Mouse (Mus musculus) embryonic facial prominence, embryonic 11.5 days (tissue): ENCODE measurements around the gene Arhgef11. TPM values are rescaled to one million over a fixed set of nuclear protein-coding genes. Genes with fewer than 3 reads are reported as not detected.

Experiments used
- ATAC-seq: fragments of 200-750 bp; cut with Nextera tagmentation; replicated peaks from 2 replicates; pipeline ENCODE4 v1.8.0; 2017; ENCODE audit warnings: low read depth; ENCODE audit not compliant: insufficient number of reproducible peaks, low FRiP score, low TSS enrichment
- DNase-seq: peaks from one replicate; pipeline ENCODE4 v3.0.0-alpha.2; 2015; ENCODE audit warnings: low spot score
- H3K27ac ChIP-seq: fragments of 300-500 bp; sonication (generic); replicated peaks from 2 replicates; pipeline ENCODE4 v1.5.1; 2014; ENCODE audit warnings: mild to moderate bottlenecking, low read depth, low read length, control low read depth
- H3K27me3 ChIP-seq: fragments of 300-500 bp; sonication (generic); 2 replicates; pipeline ENCODE4 v1.6.1; 2014; ENCODE audit warnings: mild to moderate bottlenecking, low read length, moderate library complexity, mixed read lengths; ENCODE audit not compliant: control insufficient read depth, insufficient read depth
- H3K36me3 ChIP-seq: fragments of 300-500 bp; sonication (generic); replicated peaks from 2 replicates; pipeline ENCODE4 v1.6.1; 2014; ENCODE audit warnings: low read depth, mild to moderate bottlenecking, low read length, moderate library complexity, mixed read lengths; ENCODE audit not compliant: control insufficient read depth, insufficient read depth
- H3K4me1 ChIP-seq: fragments of 300-500 bp; sonication (generic); 2 replicates; pipeline ENCODE4 v1.6.1; 2014; ENCODE audit warnings: low read length, mixed read lengths; ENCODE audit not compliant: control insufficient read depth, insufficient read depth
- H3K4me2 ChIP-seq: fragments of 300-500 bp; sonication (generic); 2 replicates; pipeline ENCODE4 v1.6.1; 2014; ENCODE audit warnings: low read depth, mild to moderate bottlenecking, control low read depth, low read length, moderate library complexity
- H3K4me3 ChIP-seq: fragments of 300-500 bp; sonication (generic); 2 replicates; pipeline ENCODE4 v1.5.1; 2014; ENCODE audit warnings: low read depth, low read length, control low read depth
- H3K9ac ChIP-seq: fragments of 300-500 bp; sonication (generic); replicated peaks from 2 replicates; pipeline ENCODE4 v1.6.1; 2014; ENCODE audit warnings: mild to moderate bottlenecking, control low read depth, low read length
- H3K9me3 ChIP-seq: fragments of 300-500 bp; sonication (generic); replicated peaks from 2 replicates; pipeline ENCODE4 v1.6.1; 2016; ENCODE audit warnings: mild to moderate bottlenecking, low read length, inconsistent platforms, mixed read lengths; ENCODE audit not compliant: control insufficient read depth
- WGBS: fragments of 180-500 bp; shearing (Covaris S2); extraction: QIAGEN DNeasy Blood & Tissue Kit; methylation state at CpG from one replicate; pipeline ENCODE4 v1.1.7; 2014; 5-methylcytosine and 5-hydroxymethylcytosine counted together
- polyA plus RNA-seq: library from polyadenylated mRNA; unstranded; fragments of >200 nt; fragmentation: Nextera tagmentation; extraction: Ambion mirVana; gene quantifications from 2 replicates; pipeline ENCODE4 v1.2.1, GENCODE M21; 2014

Gene Arhgef11
- polyA plus RNA-seq, 1 experiment from 2014 or later = 11.7 TPM

DNA sequence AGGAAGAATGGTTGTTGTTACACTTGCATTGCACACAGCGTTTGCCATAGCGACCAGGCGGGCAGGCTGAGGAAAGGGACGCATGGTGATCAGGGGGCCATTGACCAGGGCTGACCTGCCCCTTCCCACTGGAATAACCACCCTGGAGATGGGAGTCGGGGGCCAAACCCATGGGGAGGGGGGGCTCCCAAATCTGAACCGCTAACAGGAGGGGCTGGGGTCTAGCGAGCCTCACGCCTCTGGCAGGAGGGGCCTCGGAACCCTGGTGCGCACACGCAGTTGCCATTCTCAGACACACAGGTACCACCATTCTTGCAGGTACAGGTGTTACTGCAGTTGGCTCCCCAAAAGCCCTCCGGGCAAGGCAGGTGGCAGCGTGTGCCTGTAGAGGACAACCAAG lies 136.5 kb downstream of the Arhgef11 start:
- H3K4me3 ChIP-seq = no peak overlapping the region
- no peak for DNase-seq
- ATAC-seq = no peak
- no peaks in the 10 kb centered on the region for H3K4me1 ChIP-seq
- no peak overlapping the region for H3K9ac ChIP-seq
- no peaks in the 10 kb centered on the region for H3K9me3 ChIP-seq
- no peaks in the 10 kb centered on the region for H3K36me3 ChIP-seq
- H3K27ac ChIP-seq = no peak overlapping the region
- H3K4me2 ChIP-seq = no peak overlapping the region
- no peaks in the 10 kb centered on the region for H3K27me3 ChIP-seq
- WGBS = 86% methylated on average over 13 of the region's 13 CpGs

DNA sequence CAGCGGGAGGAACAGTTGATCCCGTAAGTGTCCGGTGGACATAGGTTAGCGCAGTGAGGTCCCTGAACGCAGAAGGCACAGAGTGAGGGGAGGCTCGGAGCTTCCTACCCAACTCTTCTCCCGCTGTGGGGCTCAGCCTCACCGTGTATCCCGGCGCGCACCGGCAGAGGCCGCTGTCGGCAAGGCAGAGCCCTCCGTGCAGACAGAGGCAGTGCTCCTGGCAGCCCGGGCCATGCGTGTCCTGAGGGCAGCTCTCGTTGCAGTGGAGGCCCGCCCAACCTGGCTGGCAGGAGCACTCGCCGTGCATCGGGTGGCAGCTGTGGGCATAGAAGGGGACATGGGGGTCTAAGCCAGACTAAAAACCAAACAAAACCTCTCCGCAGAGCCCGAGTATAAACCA lies 138.6 kb downstream of the Arhgef11 start:
- ATAC-seq = peak; percentile 69
- Histone ChIP-seq H3K4me3 (no peak overlapping the region), H3K4me2 (peak overlapping the region; percentile 24; the same call in 1 of the 2 replicates), H3K4me1 (0 out of 2 replicates have a peak, but pooled peaks cover 2% of the 10 kb centered on the region), H3K27me3 (no peaks in the 10 kb centered on the region), H3K9ac (peak overlapping the region; percentile 7; the same call in 1 of the 2 replicates), H3K36me3 (no peaks in the 10 kb centered on the region), H3K9me3 (no peaks in the 10 kb centered on the region), H3K27ac (no peak overlapping the region)
- peak; percentile 85 for DNase-seq
- WGBS = 4% methylated on average over 24 of the region's 24 CpGs

DNA sequence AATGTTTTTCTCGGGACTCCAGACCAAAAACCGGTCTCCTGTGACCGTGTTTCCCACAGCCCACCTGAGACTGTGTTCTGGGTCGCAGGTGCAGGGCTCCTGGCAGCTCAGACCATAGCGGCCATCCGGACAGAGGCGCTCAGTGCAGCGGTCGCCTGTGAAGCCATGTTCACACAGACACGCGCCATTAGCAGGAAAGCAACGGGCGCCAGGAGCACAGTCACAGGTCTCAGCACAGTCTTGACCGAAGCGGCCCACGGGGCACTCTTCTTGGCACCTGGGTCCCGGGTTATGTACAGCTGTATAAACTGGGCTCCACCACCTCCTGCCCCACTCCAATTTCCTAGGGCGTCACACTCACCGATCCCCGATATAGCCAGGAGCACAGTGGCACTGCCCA lies 139.1 kb downstream of the Arhgef11 start:
- H3K4me2 ChIP-seq = no peak overlapping the region
- peak overlapping the region; percentile 7; the same call in 1 of the 2 replicates for H3K9ac ChIP-seq
- H3K36me3 ChIP-seq = no peaks in the 10 kb centered on the region
- no peak overlapping the region for H3K4me3 ChIP-seq
- peaks cover 2% of the 10 kb centered on the region; the same call in 1 of the 2 replicates for H3K4me1 ChIP-seq
- no peaks in the 10 kb centered on the region for H3K27me3 ChIP-seq
- no peak overlapping the region for H3K27ac ChIP-seq
- no peak for ATAC-seq
- 47% methylated on average over 20 of the region's 20 CpGs for WGBS
- no peak for DNase-seq
- no peaks in the 10 kb centered on the region for H3K9me3 ChIP-seq

- no peaks in the 10 kb centered on the region for H3K9me3 ChIP-seq
- no peaks in the 10 kb centered on the region for H3K27me3 ChIP-seq
- peaks cover 8% of the 10 kb centered on the region; the same call in 1 of the 2 replicates for H3K4me1 ChIP-seq
- H3K36me3 ChIP-seq = no peaks in the 10 kb centered on the region
- 69% methylated on average over 3 of the region's 5 CpGs for WGBS
- ATAC-seq (no peak), DNase-seq (no peak)
- H3K4me3 ChIP-seq = no peak overlapping the region
- no peak overlapping the region for H3K27ac ChIP-seq
- no peak overlapping the region for H3K9ac ChIP-seq
- no peak overlapping the region for H3K4me2 ChIP-seq
Measured at GRCm38 (mm10) chr3:87758641-87759040, 141.3 kb downstream of the Arhgef11 start.

DNA sequence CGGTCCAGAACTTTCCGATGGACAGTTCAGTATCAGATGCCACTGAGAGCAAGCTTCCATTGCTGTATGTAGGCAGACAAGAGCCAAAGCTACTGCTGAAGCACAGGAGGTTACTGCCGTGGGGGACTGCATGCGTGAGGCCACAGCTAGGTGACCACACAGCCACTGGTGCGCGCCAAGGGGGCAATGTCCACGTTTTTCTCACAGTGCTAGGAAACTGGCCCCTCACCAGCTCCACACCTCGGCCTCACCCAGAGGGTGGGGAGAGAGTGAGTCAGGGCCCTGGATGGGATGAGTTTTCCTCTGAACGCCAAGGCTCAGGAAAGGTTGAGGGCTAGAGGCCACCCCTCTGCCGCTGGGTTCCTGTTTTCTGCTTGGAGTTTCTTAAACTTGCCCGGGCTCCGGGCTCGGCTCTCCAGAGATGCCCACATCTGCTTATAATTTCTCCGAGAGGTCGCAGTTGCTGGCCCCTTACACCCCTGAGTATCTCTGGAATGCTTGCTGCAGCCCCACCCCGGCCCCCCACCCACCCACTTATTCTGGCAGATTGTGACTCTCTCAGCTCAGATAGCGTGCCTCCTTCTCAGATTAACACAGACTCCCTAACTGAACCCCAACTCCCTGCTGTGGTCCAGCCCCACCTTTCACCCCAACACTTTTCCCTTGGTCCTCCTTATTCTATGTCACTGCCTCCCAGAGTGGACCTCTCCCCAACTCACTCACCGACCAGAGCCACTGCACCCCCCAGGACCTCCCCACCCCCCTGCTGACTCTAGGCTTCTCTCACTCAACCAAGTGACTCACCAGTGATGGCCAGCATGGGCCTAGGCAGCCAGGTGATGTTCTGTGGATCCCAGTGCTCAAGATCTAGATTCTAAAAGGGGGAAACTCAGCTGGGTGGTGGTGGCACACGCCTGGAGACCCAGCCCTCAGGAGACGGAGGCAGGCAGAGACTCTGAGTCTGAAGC lies 144.3 kb downstream of the Arhgef11 start:
- ATAC-seq (no peak), DNase-seq (peak; percentile 60)
- H3K27ac ChIP-seq = peak overlapping the region; percentile 70
- no peaks in the 10 kb centered on the region for H3K36me3 ChIP-seq
- no peaks in the 10 kb centered on the region for H3K27me3 ChIP-seq
- no peaks in the 10 kb centered on the region for H3K9me3 ChIP-seq
- WGBS = 46% methylated on average over 20 of the region's 20 CpGs
- peak overlapping the region; percentile 32; the same call in 1 of the 2 replicates for H3K9ac ChIP-seq
- H3K4me1 ChIP-seq = peaks cover 17% of the 10 kb centered on the region
- H3K4me2 ChIP-seq = no peak overlapping the region
- no peak overlapping the region for H3K4me3 ChIP-seq

DNA sequence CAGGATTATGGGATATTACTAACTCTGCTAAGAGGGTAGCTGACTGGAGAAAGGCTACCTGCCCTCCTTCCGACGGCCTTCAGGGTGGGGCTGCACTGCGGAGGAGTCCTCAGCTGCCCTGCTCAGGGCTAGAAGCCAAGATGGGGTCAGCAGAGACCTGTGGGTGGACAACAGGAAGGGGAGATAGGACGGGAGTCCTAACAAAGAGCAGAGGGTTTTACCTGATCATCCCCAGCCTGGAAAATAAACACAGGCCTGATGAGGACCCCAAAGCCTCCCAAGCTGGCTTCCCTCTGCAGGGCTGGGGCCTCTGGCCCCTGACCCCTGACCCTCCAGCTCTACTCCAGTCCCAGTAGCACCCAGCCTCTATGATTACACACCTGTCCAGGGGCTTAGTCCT lies 145.8 kb downstream of the Arhgef11 start:
- no peaks in the 10 kb centered on the region for H3K36me3 ChIP-seq
- H3K9me3 ChIP-seq = no peaks in the 10 kb centered on the region
- H3K4me3 ChIP-seq = no peak overlapping the region
- no peaks in the 10 kb centered on the region; the same call in 1 of the 2 replicates for H3K27me3 ChIP-seq
- peak overlapping the region; percentile 3; the same call in 1 of the 2 replicates for H3K9ac ChIP-seq
- H3K27ac ChIP-seq = peak overlapping the region; percentile 68
- H3K4me1 ChIP-seq = peaks cover 17% of the 10 kb centered on the region
- DNase-seq (no peak), ATAC-seq (no peak)
- WGBS = 46% methylated on average over 4 of the region's 4 CpGs
- peak overlapping the region; percentile 13; the same call in 1 of the 2 replicates for H3K4me2 ChIP-seq

DNA sequence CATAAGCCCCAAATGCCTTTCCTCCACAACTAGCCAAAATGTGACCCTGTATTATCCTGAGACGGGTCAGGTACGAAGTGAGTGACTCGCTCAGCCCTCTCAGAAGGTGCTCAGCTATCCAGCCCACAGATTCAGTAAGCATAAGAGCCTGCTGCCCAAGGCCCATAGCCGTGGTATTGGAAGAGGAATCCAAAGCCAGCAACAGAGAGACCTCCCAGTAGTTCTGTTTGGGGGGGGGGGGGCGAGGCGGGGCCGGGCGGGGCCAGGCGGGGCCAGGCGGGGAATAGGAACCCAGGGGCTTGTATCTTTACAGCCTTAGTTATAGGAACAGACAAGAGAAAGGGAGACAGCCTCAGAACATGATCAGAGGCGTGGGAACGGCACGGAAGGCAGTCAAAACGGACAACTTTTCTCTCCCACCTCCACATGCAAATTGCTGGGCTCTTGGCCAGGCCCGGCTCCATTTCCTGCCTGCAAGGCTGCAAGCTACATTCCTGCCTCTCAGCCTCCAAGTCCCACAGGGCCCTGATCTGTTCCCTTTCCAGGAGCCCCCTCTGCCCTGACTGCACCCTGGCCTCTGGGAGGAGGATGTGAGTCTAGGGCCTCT lies 146.4 kb downstream of the Arhgef11 start:
- Histone ChIP-seq H3K36me3 (no peaks in the 10 kb centered on the region), H3K27ac (peak overlapping the region; percentile 68), H3K9ac (peak overlapping the region; percentile 23), H3K4me2 (peak overlapping the region; percentile 13), H3K27me3 (no peaks in the 10 kb centered on the region; the same call in 1 of the 2 replicates), H3K9me3 (no peaks in the 10 kb centered on the region), H3K4me3 (no peak overlapping the region), H3K4me1 (peaks cover 17% of the 10 kb centered on the region)
- DNase-seq = peak; percentile 63
- no peak for ATAC-seq
- 9% methylated on average over 15 of the region's 15 CpGs for WGBS
